In genomic region chr9:84278295-84278694, GRCm38 (mm10) we compare ENCODE assay signal across 18 mouse cellular contexts.
DNase-seq lines count a peak whose midpoint lies in the region; ATAC-seq and TF ChIP-seq lines count a peak whose summit lies in the region.
"Had no signal": no experiment of that assay in that cellular context is flagged by ENCODE, and none has a peak within 500 bp of the region (broad histone marks: within the 10 kb centered on the region; RNA-seq: fewer than 3 reads in every experiment).

No protein-coding gene starts in this region.

- intact Hi-C loops in heart, postnatal 10 days (cut with DNase I), result no loop called here

- no peak for ATAC-seq in hindbrain, postnatal 0 days
- no peak for ATAC-seq in limb, embryonic 12.5 days (ENCODE audit: insufficient number of reproducible peaks, insufficient read depth, low FRiP score, low TSS enrichment, low read depth)
- 0 out of 2 replicates have a peak, but pooled peaks have one; percentile 41 for ATAC-seq in forebrain, embryonic 15.5 days (replicated peaks)

- H3K9me3 ChIP-seq in hindbrain, embryonic 10.5 days, result peaks cover 6% of the 10 kb centered on the region; the same call in 1 of the 2 replicates
- no peaks in the 10 kb centered on the region for H3K9me3 ChIP-seq in hindbrain, postnatal 0 days (ENCODE audit: low read length)
- peaks cover 5% of the 10 kb centered on the region; the same call in 1 of the 2 replicates for H3K9me3 ChIP-seq in limb, embryonic 12.5 days
- H3K9me3 ChIP-seq in limb, embryonic 10.5 days (replicated peaks), result no peaks in the 10 kb centered on the region
- no peaks in the 10 kb centered on the region for H3K9me3 ChIP-seq in forebrain, embryonic 15.5 days
- H3K9me3 ChIP-seq: embryonic facial prominence, embryonic 13.5 days; hindbrain, embryonic 15.5 days had no signal

- no peak overlapping the region for H3K4me2 ChIP-seq in hindbrain, postnatal 0 days (ENCODE audit: low read depth, low read length)
- H3K4me2 ChIP-seq in limb, embryonic 12.5 days, result no peak overlapping the region
- H3K4me2 ChIP-seq in forebrain, embryonic 15.5 days (replicated peaks), result no peak overlapping the region
- H3K4me2 ChIP-seq: embryonic facial prominence, embryonic 13.5 days; heart, embryonic 12.5 days; hindbrain, embryonic 15.5 days had no signal

- no peak for TF ChIP-seq CTCF in hindbrain, postnatal 0 days (IDR thresholded peaks at IDR 0.05; ENCODE audit: low read depth)

- peak overlapping the region; percentile 53; the same call in 1 of the 2 replicates for H3K27ac ChIP-seq in hindbrain, embryonic 10.5 days
- no peak overlapping the region for H3K27ac ChIP-seq in hindbrain, postnatal 0 days
- 0 out of 2 replicates have a peak overlapping the region, but pooled peaks have one; percentile 17 for H3K27ac ChIP-seq in limb, embryonic 12.5 days
- no peak overlapping the region for H3K27ac ChIP-seq in limb, embryonic 10.5 days
- H3K27ac ChIP-seq in forebrain, embryonic 15.5 days (replicated peaks), result peak overlapping the region; percentile 33
- H3K27ac ChIP-seq: embryonic facial prominence, embryonic 13.5 days; heart, adult 2 months had no signal

- no peak overlapping the region for H3K4me3 ChIP-seq in hindbrain, embryonic 10.5 days
- H3K4me3 ChIP-seq in hindbrain, postnatal 0 days (ENCODE audit: low read length), result no peak overlapping the region
- no peak overlapping the region for H3K4me3 ChIP-seq in limb, embryonic 12.5 days (replicated peaks)
- H3K4me3 ChIP-seq in limb, embryonic 10.5 days, result no peak overlapping the region
- no peak overlapping the region for H3K4me3 ChIP-seq in forebrain, embryonic 15.5 days
- H3K4me3 ChIP-seq: embryonic facial prominence, embryonic 13.5 days; heart, adult 2 months; heart, embryonic 12.5 days; hindbrain, embryonic 15.5 days had no signal

- H3K36me3 ChIP-seq in hindbrain, embryonic 10.5 days, result no peaks in the 10 kb centered on the region
- no peaks in the 10 kb centered on the region for H3K36me3 ChIP-seq in hindbrain, postnatal 0 days (ENCODE audit: insufficient read depth, low read length)
- no peaks in the 10 kb centered on the region for H3K36me3 ChIP-seq in limb, embryonic 12.5 days
- H3K36me3 ChIP-seq in limb, embryonic 10.5 days, result no peaks in the 10 kb centered on the region
- no peaks in the 10 kb centered on the region for H3K36me3 ChIP-seq in forebrain, embryonic 15.5 days
- H3K36me3 ChIP-seq: embryonic facial prominence, embryonic 13.5 days; heart, embryonic 12.5 days; hindbrain, embryonic 15.5 days had no signal

- DNase-seq in hindbrain, embryonic 10.5 days (ENCODE audit: low spot score), result no peak
- DNase-seq in hindbrain, postnatal 0 days (ENCODE audit: low spot score), result no peak
- no peak for DNase-seq in limb, embryonic 10.5 days (ENCODE audit: low spot score)
- no peak for DNase-seq in heart, postnatal 10 days
- DNase-seq in thymus, adult 18-20 months, result no peak
- DNase-seq: adrenal gland, postnatal 14 days; cerebellum, adult 18-20 months; cerebellum, adult 9-11 months; cerebellum, postnatal 36 days; gastrocnemius, postnatal 14 days; heart, adult 2 months; heart, postnatal 36 days; kidney, adult 11 months had no signal

- 75% methylated on average over 4 of the region's 4 CpGs for WGBS in hindbrain, embryonic 10.5 days
- WGBS in hindbrain, postnatal 0 days, result 39% methylated on average over 4 of the region's 4 CpGs
- 85% methylated on average over 4 of the region's 4 CpGs for WGBS in limb, embryonic 12.5 days
- 90% methylated on average over 4 of the region's 4 CpGs for WGBS in limb, embryonic 10.5 days
- 13% methylated on average over 4 of the region's 4 CpGs for whole genome bisulfite sequencing in forebrain, embryonic 15.5 days

- no peak overlapping the region for H3K9ac ChIP-seq in hindbrain, postnatal 0 days (replicated peaks; ENCODE audit: low read length)
- H3K9ac ChIP-seq in limb, embryonic 12.5 days (replicated peaks), result no peak overlapping the region
- H3K9ac ChIP-seq in forebrain, embryonic 15.5 days (replicated peaks), result no peak overlapping the region
- H3K9ac ChIP-seq: embryonic facial prominence, embryonic 13.5 days; heart, embryonic 12.5 days; hindbrain, embryonic 15.5 days had no signal

- H3K27me3 ChIP-seq in hindbrain, embryonic 10.5 days (ENCODE audit: insufficient read depth, poor library complexity, severe bottlenecking), result no peaks in the 10 kb centered on the region
- H3K27me3 ChIP-seq in hindbrain, postnatal 0 days (ENCODE audit: insufficient read depth, low read length), result no peaks in the 10 kb centered on the region
- no peaks in the 10 kb centered on the region for H3K27me3 ChIP-seq in limb, embryonic 12.5 days
- no peaks in the 10 kb centered on the region for H3K27me3 ChIP-seq in limb, embryonic 10.5 days (ENCODE audit: low read depth, poor library complexity, severe bottlenecking)
- no peaks in the 10 kb centered on the region for H3K27me3 ChIP-seq in forebrain, embryonic 15.5 days
- H3K27me3 ChIP-seq: embryonic facial prominence, embryonic 13.5 days; heart, embryonic 12.5 days; hindbrain, embryonic 15.5 days had no signal

- H3K4me1 ChIP-seq in hindbrain, embryonic 10.5 days (replicated peaks), result peaks cover 12% of the 10 kb centered on the region
- H3K4me1 ChIP-seq in hindbrain, postnatal 0 days (ENCODE audit: insufficient read depth, low read length), result no peaks in the 10 kb centered on the region
- H3K4me1 ChIP-seq in limb, embryonic 12.5 days (replicated peaks), result no peaks in the 10 kb centered on the region
- no peaks in the 10 kb centered on the region for H3K4me1 ChIP-seq in limb, embryonic 10.5 days
- H3K4me1 ChIP-seq in forebrain, embryonic 15.5 days, result peaks cover 25% of the 10 kb centered on the region
- H3K4me1 ChIP-seq: embryonic facial prominence, embryonic 13.5 days; heart, embryonic 12.5 days; hindbrain, embryonic 15.5 days had no signal

Comparison
In these comparisons a context has a peak if more than half of its experiments do, and no peak if none do; other contexts are left out.
1. H3K27ac ChIP-seq: peak in hindbrain, embryonic 10.5 days (single experiment), limb, embryonic 12.5 days (single experiment) and forebrain, embryonic 15.5 days (single experiment); none in hindbrain, postnatal 0 days (single experiment) and limb, embryonic 10.5 days (single experiment).